Mouse (Mus musculus) layer of hippocampus, adult 2 months (tissue): ENCODE data around the gene Gm17409. TPM values are rescaled to one million over a fixed set of nuclear protein-coding genes. Genes with fewer than 3 reads are reported as not detected.

ENCODE experiments used
- DNase-seq, 2 experiments: peaks; one replicate each; pipeline ENCODE4 v3.0.0; 2022; ENCODE audit warnings: low spot score in 2 of 2
- H3K27ac ChIP-seq: fragments of 200-600 bp; 2 replicates; pipeline ENCODE4 v1.8.1; 2022
- H3K4me3 ChIP-seq: fragments of 200-600 bp; 2 replicates; pipeline ENCODE4 v1.8.1; 2022; ENCODE audit warnings: mild to moderate bottlenecking
- CTCF ChIP-seq: fragments of 200-600 bp; conservative IDR thresholded peaks from 2 replicates; pipeline ENCODE4 v1.8.1; 2022; ENCODE audit warnings: antibody characterized with exemption, mild to moderate bottlenecking, moderate library complexity
- total RNA-seq, 2 experiments: library from RNA; stranded (reverse); gene quantifications; 2 replicates each; pipeline ENCODE4 v1.2.3; 2021

The Gm17409 gene
- total RNA-seq, 2 experiments from 2014 or later, result not detected

GRCm38 (mm10) chr2:58487279-58487560 is 17.3 kb downstream of the Gm17409 start:
- H3K27ac ChIP-seq, result no peak overlapping the region
- H3K4me3 ChIP-seq, result no peak overlapping the region
- TF ChIP-seq CTCF, result no peak
- no peak for DNase-seq

DNA sequence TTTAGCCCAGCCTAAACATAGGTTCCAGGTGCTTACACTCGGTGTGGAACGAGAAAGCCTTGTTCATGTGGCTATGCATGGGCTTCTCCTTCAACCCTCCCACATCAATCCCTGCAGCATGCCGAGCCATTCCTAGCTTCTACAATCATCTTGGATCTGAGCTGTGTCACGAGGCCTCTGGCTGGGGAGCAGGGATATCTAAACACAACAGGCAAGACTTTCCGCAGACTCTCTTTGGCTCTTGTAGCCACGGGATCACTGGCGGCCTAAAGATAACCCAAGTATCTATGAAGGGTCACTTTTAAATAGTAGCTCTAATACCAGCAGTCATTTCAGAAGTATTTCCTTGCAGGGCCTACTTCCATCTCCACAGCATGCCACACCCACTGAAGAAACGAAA is 18.5 kb downstream of the Gm17409 start:
- H3K4me3 ChIP-seq, result no peak overlapping the region
- no peak for TF ChIP-seq CTCF
- no peak for DNase-seq
- H3K27ac ChIP-seq, result no peak overlapping the region

DNA sequence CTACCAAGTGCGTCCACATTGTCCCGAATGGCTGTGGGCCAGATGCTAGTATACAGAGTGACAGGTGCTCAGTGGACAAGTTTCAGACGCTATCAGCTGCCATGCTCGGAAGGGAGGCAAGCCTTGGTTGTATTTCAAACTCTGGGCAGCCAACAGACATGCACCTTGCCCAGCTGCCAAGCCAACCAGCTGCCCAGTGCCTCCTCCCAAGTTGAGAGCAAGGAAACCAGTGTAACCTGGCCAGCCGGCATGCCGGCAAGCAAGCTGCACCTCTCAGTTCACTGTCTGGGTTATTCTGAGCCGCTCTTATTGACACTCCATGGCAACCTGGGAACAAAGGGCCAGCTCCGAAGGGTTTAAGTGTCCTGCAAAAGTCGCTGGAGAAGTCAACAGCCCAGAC is 19.4 kb downstream of the Gm17409 start:
- DNase-seq, result no peak
- no peak for TF ChIP-seq CTCF
- H3K4me3 ChIP-seq, result no peak overlapping the region
- no peak overlapping the region for H3K27ac ChIP-seq

DNA sequence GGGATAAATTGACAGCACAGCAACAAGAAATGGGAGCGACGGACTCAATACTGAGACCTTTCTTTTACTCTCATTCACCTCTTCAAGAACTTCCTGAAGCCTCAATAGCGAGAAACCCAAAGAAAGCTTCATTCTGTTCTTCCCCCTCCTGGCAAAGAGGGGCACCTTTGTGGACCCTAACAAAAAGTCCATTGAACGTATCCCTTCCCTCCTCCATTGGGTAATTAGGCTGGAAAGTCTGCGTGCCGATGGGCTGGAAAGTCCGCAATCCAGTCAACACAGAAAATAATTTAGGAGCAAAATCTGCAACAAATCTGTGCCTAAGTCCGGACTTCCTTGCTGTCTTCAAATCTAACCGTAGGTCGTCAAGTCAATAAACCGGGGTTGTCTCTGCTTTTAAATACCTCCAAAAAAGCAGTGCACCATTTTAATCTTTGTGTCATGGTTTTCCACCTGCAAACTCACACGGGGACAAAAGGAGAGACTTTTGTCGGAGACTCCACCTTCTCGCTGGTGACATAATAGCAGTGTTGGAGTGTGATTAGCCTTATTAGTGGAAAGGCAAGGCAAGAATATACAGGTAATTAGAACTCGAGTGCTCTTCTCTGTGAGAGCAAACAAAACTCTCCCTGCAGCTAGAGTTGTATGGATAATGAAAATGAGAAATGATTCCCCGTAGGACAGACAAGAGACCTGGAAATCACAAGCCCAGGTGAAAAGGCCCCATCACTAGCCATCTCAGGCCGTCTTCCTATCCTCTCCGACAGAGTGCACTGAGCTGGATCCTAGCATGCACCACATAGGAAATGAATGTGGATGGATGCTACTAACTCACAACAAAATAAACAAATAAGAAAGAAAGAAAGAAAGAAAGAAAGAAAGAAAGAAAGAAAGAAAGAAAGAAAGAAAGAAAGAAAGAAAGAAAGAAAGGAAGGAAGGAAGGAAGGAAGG is 24.0 kb downstream of the Gm17409 start:
- DNase-seq, result no peak
- Histone ChIP-seq H3K27ac (no peak overlapping the region), H3K4me3 (no peak overlapping the region)
- TF ChIP-seq CTCF, result no peak

- TF ChIP-seq CTCF, result no peak
- no peak for DNase-seq
- H3K27ac ChIP-seq, result no peak overlapping the region
- no peak overlapping the region for H3K4me3 ChIP-seq
Observed at GRCm38 (mm10) chr2:58495271-58495670, 25.4 kb downstream of the Gm17409 start.

DNA sequence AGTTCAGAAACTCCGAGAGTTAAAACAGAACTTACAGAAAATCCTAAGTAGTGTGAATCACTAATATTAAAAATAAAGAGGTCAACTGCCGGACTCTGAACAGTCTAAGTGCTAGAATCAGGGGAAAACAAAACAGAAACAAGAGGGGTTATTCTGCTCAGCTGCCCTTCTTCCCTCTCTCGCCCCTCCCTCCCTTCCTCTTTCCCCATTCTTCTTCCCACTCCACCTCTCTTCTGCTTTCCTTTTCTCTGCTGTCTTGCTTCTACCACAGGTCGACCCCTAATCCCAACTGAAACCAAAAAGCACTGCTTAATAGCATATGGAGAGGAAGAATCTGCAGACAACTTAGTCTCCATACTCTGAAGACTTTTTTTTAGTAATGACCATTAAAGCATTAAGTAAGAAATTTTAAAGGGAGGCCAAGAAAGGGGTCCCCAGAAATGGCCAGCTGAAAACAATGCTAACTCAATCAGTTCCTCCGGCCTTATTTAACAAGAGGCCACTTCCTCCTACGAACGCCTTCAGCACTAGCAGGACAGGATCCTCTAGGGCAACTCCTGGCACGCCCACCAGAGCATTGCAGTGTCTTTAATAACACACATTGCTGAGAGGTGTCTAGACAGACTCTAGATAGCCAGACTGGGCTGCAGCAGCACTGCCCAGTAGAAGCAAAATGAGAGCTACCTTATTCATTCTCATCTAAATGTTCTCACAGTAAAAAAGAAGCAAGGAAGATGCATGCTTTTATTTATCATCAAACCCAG is 26.9 kb downstream of the Gm17409 start:
- H3K27ac ChIP-seq, result no peak overlapping the region
- DNase-seq, result no peak
- no peak overlapping the region for H3K4me3 ChIP-seq
- no peak for TF ChIP-seq CTCF

DNA sequence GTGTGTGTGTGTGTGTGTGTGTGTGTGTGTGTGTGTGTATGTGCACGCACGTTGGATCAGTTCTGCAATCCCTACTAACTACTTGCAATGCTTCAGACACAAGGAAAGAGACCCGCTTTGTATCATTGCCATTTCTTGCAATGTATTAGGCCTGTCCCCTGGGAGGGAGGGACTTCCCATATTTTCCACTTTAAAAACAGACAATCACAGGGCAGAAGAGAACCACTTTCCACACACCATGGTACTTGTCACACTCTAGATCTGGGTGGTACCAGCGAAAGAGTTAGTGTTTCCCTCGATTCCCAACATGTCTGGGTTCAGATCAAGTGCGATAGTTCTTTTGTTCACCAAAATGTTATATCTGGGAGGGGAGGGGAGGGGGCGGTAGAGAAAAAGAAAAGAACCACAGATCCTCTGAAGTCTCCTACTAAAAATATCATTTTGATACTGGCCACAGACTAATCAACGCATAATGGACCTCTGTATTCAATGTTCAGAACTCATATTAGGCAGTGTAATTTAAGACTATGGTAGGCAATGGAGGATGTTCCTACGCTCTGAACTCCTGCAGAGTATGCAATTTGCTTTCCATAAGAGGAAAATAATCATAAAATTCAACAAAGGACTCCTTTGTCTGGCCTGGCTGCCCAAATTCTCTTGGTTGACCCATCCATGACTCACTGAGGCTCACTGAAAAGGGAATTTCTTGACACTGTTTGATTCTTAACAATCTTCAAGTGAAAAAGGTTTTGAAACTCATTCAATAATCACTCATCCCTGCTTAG is 35.6 kb downstream of the Gm17409 start:
- no peak for DNase-seq
- TF ChIP-seq CTCF, result no peak
- Histone ChIP-seq H3K27ac (no peak overlapping the region), H3K4me3 (no peak overlapping the region)

DNA sequence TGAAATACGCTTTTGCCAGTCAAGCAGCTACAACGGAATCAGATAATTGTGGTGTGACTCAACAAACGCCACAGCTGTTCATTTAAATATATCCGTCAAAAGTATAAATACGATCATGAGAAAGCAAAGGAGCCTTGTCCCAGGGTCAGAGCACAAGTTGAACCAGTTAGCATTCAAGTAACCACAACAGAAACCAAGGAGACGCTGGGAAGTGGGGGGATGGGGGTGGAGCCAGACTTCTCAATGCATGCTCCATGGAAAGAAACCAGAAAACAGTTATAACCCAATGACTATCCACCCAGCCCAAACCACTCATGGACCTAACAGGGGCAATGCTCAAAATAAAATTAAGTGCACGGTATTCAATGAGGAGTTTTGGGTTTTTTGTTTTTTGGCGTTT is 40.3 kb downstream of the Gm17409 start:
- no peak for DNase-seq
- no peak overlapping the region for H3K4me3 ChIP-seq
- TF ChIP-seq CTCF, result no peak

DNA sequence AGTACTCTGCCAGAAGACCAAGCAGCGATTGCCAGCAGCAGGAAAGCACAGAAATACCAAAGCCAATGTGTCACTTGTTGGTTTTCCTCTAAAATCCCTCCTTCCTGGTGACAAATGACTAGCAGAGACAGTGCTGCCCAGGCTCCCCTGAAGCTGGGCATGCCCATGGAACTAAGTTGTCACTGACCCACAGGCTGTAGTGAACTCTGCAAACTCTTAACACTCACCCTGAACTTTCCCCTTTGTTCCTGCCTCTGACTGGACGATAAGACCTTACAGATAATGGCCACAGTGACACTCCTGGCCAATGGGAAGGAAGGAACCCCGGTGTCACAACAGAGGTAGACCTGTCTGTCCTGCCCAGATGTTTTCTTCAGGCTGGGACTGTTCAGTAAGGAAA is 43.3 kb downstream of the Gm17409 start:
- Histone ChIP-seq H3K27ac (no peak overlapping the region), H3K4me3 (no peak overlapping the region)
- no peak for DNase-seq
- TF ChIP-seq CTCF, result no peak

More for the DNA sequence above, 40.3 kb downstream of the Gm17409 start:
- H3K27ac ChIP-seq, result no peak overlapping the region

- Histone ChIP-seq H3K4me3 (no peak overlapping the region), H3K27ac (no peak overlapping the region)
- TF ChIP-seq CTCF, result no peak
- no peak for DNase-seq
Observed at GRCm38 (mm10) chr2:58514489-58514888, 44.6 kb downstream of the Gm17409 start.

DNA sequence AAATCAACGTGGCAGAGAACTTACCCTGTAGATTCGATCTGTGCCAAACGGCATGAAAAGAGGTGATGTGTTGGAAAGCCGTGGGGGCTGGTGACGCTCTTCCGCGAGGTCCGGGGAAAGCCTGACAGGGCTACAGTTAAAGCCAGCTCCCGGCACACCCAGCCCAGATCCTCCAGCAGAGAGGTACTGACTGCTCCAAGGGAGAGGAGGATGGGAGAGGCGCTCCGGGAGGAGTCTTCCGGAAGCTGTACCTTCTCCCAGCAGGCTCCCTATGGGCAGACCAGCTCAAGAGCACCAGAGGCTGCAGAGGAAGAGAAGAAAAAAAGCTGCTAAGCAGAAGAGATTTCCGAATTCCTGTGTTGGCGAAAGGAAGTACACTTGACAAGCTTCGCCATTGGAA is 46.1 kb downstream of the Gm17409 start:
- Histone ChIP-seq H3K27ac (peak overlapping the region; percentile 47; the same call in 1 of the 2 replicates), H3K4me3 (peak overlapping the region; percentile 22)
- no peak for TF ChIP-seq CTCF
- DNase-seq, result no peak

- H3K4me3 ChIP-seq, result no peak overlapping the region
- H3K27ac ChIP-seq, result peak overlapping the region; percentile 39
- no peak for TF ChIP-seq CTCF
- DNase-seq, result no peak
Observed at GRCm38 (mm10) chr2:58516920-58517319, 47.0 kb downstream of the Gm17409 start.

DNA sequence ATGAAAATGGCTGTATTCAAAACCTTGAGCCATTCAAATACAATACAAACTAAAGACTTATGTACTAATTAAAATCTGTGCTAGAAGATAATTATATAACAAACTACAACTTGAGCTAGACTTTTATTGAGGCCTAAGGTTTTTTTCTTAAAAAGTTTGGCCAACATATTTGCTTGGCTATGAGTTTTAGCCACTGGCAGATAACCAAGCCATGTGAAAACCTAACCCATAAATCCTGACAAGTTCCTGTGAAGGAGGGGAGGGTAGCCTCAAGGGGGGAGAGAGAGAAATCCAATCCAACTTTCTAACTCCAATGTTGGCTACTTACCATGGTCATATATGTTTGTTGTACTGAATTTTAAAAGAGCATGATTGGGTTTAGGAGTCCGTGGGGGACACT is 48.6 kb downstream of the Gm17409 start:
- H3K27ac ChIP-seq, result no peak overlapping the region
- no peak for TF ChIP-seq CTCF
- DNase-seq, result no peak
- H3K4me3 ChIP-seq, result no peak overlapping the region

Other genes with a start within 250 kb of the Gm17409 start
- gene Acvr1c, start 112.2 kb upstream of the Gm17409 start, total RNA-seq, result 10 to 100 TPM; 14.7 to 15.8 TPM
- 10 to 100 TPM; 46.0 to 48.2 TPM for gene Acvr1, start 97.0 kb downstream of the Gm17409 start, total RNA-seq
- gene Upp2, start 97.2 kb downstream of the Gm17409 start, total RNA-seq, result 10 to 100 TPM; 32.7 to 38.5 TPM